ENCODE assay signal across 14 mouse cellular contexts in the genomic region with DNA sequence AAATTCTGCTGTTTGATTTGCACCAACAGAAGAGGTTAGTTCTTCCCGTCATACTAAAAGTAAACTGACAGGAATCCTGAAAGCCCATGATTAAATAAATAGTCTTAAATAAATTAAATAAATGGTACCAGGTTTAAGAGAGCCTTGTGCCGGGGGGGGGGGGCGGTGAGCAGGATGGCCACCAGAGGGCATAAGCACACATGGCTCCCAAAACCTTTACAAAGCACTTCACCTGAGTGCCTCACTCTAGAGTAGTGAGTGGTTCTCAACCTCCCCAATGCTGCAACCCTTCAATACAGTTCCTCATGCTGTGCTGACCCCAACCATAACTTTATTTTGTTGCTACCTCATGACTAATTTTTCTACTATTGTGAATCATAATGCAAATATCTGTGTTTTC. TPM values are rescaled to one million over a fixed set of nuclear protein-coding genes. Genes with fewer than 3 reads are reported as not detected.
DNase-seq lines count a peak whose midpoint lies in the region; ATAC-seq and TF ChIP-seq lines count a peak whose summit lies in the region.
"Had no signal": no experiment of that assay in that cellular context is flagged by ENCODE, and none has a peak within 500 bp of the region (broad histone marks: within the 10 kb centered on the region; RNA-seq: fewer than 3 reads in every experiment).

No protein-coding gene starts in this region.

- 29% methylated on average over 3 of the region's 3 CpGs for WGBS in cerebellum, adult 2 months

- no peak overlapping the region for H3K4me3 ChIP-seq in cerebellum, adult 2 months (replicated peaks; ENCODE audit: insufficient read depth, low read depth, low read length)
- H3K4me3 ChIP-seq in layer of hippocampus, adult 2 months = no peak overlapping the region
- H3K4me3 ChIP-seq: embryonic facial prominence, embryonic 12.5 days; heart, embryonic 13.5 days; limb, embryonic 13.5 days; megakaryocyte, embryonic 14.5 days; neural tube, embryonic 12.5 days had no signal

- TF ChIP-seq CTCF in cerebellum, adult 2 months (IDR thresholded peaks at IDR 0.05; ENCODE audit: borderline replicate concordance, insufficient read depth, low read depth, low read length) = peak; percentile 32; the same call in 1 of the 2 replicates
- TF ChIP-seq CTCF in layer of hippocampus, adult 2 months (conservative IDR thresholded peaks at IDR 0.05) = peak; percentile 70

- no peak for TF ChIP-seq POLR2A in cerebellum, adult 2 months (IDR thresholded peaks at IDR 0.05; ENCODE audit: borderline replicate concordance, insufficient read depth, low read length)

- no peaks in the 10 kb centered on the region for H3K4me1 ChIP-seq in cerebellum, adult 2 months (ENCODE audit: control insufficient read depth, insufficient read depth, low read length)
- H3K4me1 ChIP-seq: embryonic facial prominence, embryonic 12.5 days; limb, embryonic 13.5 days had no signal

- ATAC-seq in granulocyte monocyte progenitor cell, adult 5-6 weeks (replicated peaks; ENCODE audit: poor library complexity, severe bottlenecking) = no peak

- no peak overlapping the region for H3K27ac ChIP-seq in cerebellum, adult 2 months (ENCODE audit: insufficient read depth, low read length)
- no peak overlapping the region for H3K27ac ChIP-seq in layer of hippocampus, adult 2 months
- H3K27ac ChIP-seq: embryonic facial prominence, embryonic 12.5 days; heart, embryonic 13.5 days; limb, embryonic 13.5 days; neural tube, embryonic 12.5 days had no signal

- no peak for DNase-seq in cerebellum, adult 2 months
- no peak for DNase-seq in cerebellum, adult 18-20 months
- DNase-seq in layer of hippocampus, adult 2 months (ENCODE audit: low spot score in 2 of 2) = no peak
- DNase-seq in layer of hippocampus, adult 8-10 months (ENCODE audit: low spot score in 2 of 2) = no peak
- DNase-seq in CD4-positive, CD25-positive, alpha-beta regulatory T cell, adult 2 months (ENCODE audit: low read depth, low spot score) = peak; percentile 48
- DNase-seq in lung, postnatal 25 days (ENCODE audit: low spot score) = peak; percentile 11
- DNase-seq in spleen, adult 18-20 months = no peak
- DNase-seq: thymus, adult 18-20 months had no signal

- no peaks in the 10 kb centered on the region for H3K27me3 ChIP-seq in cerebellum, adult 2 months (ENCODE audit: control insufficient read depth, insufficient read depth, low read length)
- H3K27me3 ChIP-seq: embryonic facial prominence, embryonic 12.5 days; heart, embryonic 13.5 days; limb, embryonic 13.5 days; megakaryocyte, embryonic 14.5 days; neural tube, embryonic 12.5 days had no signal

RNA-seq across cellular contexts. Expression of a gene that starts 15.7 kb away (rescaled TPM):
- polyA plus RNA-seq in cerebellum, adult 2 months (2012; rRNA removed) = 20.7 and 23.0 TPM in 2 replicates
- total RNA-seq in layer of hippocampus, adult 2 months (2021) = 10 to 100 TPM; 24.2 to 30.9 TPM
- 10 to 100 TPM; 24.2 to 29.4 (median 25.9) TPM for total RNA-seq in layer of hippocampus, adult 8-10 months (2022)
- 38.1 and 41.9 TPM in 2 replicates for total RNA-seq in granulocyte monocyte progenitor cell, adult 5-6 weeks (2014; fragmentation: Nextera tagmentation)
- total RNA-seq in granulocyte monocyte progenitor cell, adult 5-6 weeks (2017) = 19.0 and 22.6 TPM in 2 replicates

RNA-seq across cellular contexts. Expression of a gene that starts 15.8 kb away (rescaled TPM):
- polyA plus RNA-seq in cerebellum, adult 2 months (2012; rRNA removed) = 0.65 and 0.84 TPM in 2 replicates
- under 1 TPM; 0.34 to 0.84 TPM for total RNA-seq in layer of hippocampus, adult 2 months (2021)
- total RNA-seq in layer of hippocampus, adult 8-10 months (2022) = under 1 TPM; 0.18 to 0.49 (median 0.43) TPM
- 3.5 and 5.3 TPM in 2 replicates for total RNA-seq in granulocyte monocyte progenitor cell, adult 5-6 weeks (2014; fragmentation: Nextera tagmentation)
- total RNA-seq in granulocyte monocyte progenitor cell, adult 5-6 weeks (2017) = 5.9 and 9.3 TPM in 2 replicates

Comparison
In these comparisons a context has a peak if more than half of its experiments do, and no peak if none do; other contexts are left out.
1. DNase-seq: peak in CD4-positive, CD25-positive, alpha-beta regulatory T cell, adult 2 months (single experiment) and lung, postnatal 25 days (single experiment); none in cerebellum, adult 2 months (0 of 2), cerebellum, adult 18-20 months (0 of 2), layer of hippocampus, adult 2 months (0 of 2), layer of hippocampus, adult 8-10 months (0 of 2) and spleen, adult 18-20 months (0 of 2).